Mouse (Mus musculus) effector memory CD4-positive, alpha-beta T cell, adult 7 months (primary cell): ENCODE measurements around the gene Hes7. TPM values are rescaled to one million over a fixed set of nuclear protein-coding genes. Genes with fewer than 3 reads are reported as not detected.

Experiments
- polyA plus RNA-seq: library from polyadenylated mRNA; unstranded; fragments of 100-300 nt; shearing (Covaris generic); gene quantifications from one replicate; pipeline ENCODE4 v1.2.1, GENCODE M21; 2017

The Hes7 gene
- polyA plus RNA-seq = 0.35 TPM

DNA sequence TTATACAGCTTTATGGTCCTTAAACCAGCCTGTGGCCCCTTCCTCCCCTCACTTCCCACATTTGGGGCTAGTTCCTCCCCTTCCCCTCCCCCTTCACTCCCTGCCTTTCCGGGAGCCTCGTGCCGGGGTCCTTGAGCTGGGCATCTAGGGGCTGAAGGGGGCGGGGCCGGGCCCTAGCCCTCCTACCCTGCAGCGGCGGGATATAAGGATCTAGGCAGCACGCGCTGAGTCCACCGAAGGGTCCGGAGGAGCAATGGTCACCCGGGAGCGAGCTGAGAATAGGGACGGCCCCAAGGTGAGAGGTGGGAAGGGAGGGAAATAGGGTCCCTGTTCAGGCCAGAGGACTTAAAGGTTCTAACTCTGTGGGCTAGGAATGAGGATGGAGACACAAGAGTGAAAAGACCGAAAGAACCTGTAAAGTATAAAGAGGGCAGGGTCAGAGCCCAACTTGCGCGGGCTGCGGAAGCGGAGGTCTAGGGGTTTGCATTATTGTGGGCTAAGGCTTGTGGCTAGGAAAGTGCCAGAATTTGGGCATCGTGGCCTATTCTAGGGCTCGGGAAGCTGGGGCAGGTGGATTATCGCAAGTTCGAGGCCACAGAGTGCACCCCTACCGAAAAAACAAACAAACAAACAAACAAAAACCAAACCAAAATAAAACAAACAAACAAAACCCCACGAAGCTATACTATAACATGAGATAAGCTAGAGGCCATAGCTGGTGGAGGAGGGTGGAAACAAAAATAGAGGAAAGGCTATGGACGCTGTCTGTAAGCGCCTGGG is at the start of gene Hes7:
Gene Hes7 (plus strand): TSS at position 184 of the 780 bp plus-strand sequence.

GRCm38 (mm10) chr11:69070590-69071222 is 49.5 kb upstream of the Hes7 start, which contains the start of gene Tmem107:
TSS of gene Tmem107 (plus strand) at chr11:69070806.

GRCm38 (mm10) chr11:69088103-69088855 is 31.9 kb upstream of the Hes7 start, which contains the start of gene Vamp2:
TSS of gene Vamp2 (plus strand) at chr11:69088490.

GRCm38 (mm10) chr11:69094697-69095429 is 25.3 kb upstream of the Hes7 start, which contains the start of gene Per1:
TSS of gene Per1 (plus strand) at chr11:69095217.

DNA sequence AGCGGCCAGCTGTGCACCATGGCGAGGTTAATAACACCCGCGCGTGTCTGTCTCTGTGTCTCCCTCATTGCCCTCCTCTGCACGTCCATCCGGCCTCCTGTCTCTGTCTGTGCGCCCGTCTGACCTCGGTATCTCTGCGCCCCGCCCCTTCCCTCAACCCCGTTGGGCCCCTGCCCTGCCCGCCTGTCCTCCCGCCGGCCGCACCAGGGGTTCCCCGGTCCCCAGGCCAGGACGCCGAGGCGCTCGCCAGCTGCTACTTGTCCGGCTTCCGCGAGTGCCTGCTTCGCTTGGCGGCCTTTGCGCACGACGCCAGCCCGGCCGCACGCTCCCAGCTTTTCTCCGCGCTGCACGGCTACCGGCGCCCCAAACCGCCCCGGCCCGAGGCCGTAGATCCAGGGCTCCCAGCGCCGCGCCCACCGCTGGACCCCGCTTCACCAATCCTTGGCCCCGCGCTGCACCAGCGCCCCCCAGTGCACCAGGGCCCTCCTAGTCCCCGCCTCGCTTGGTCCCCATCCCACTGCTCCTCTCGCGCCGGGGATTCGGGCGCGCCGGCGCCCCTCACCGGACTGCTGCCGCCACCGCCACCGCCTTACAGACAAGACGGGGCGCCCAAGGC is 2.2 kb downstream of the Hes7 start, which contains the start of gene 9130213A22Rik:
Gene 9130213A22Rik (minus strand): TSS at position 254 of the 616 bp plus-strand sequence.

GRCm38 (mm10) chr11:69125852-69125918 is 5.5 kb downstream of the Hes7 start, which contains the start of gene Aloxe3:
TSS of gene Aloxe3 (plus strand) at chr11:69125896.

GRCm38 (mm10) chr11:69156800-69157199 is 36.6 kb downstream of the Hes7 start, which contains the start of gene Alox12b:
TSS of gene Alox12b (plus strand) at chr11:69156989.

Other genes with a start within 250 kb of the Hes7 start
- 155 TPM for gene Ndel1, start 248.5 kb upstream of the Hes7 start, polyA plus RNA-seq
- gene Rnf222, start 231.9 kb upstream of the Hes7 start, polyA plus RNA-seq = not detected
- gene Rpl26, start 218.8 kb upstream of the Hes7 start, polyA plus RNA-seq = 791 TPM
- 0.48 TPM for gene Odf4, start 193.3 kb upstream of the Hes7 start, polyA plus RNA-seq
- gene Arhgef15, start 162.9 kb upstream of the Hes7 start, polyA plus RNA-seq = 0.24 TPM
- 4.6 TPM for gene Slc25a35, start 152.3 kb upstream of the Hes7 start, polyA plus RNA-seq
- 3.6 TPM for gene Rangrf, start 145.2 kb upstream of the Hes7 start, polyA plus RNA-seq
- gene Pfas, start 111.9 kb upstream of the Hes7 start, polyA plus RNA-seq = 1.8 TPM
- 15.3 TPM for gene Ctc1, start 104.5 kb upstream of the Hes7 start, polyA plus RNA-seq
- 2.2 TPM for gene Aurkb, start 74.8 kb upstream of the Hes7 start, polyA plus RNA-seq
- gene Borcs6, start 60.7 kb upstream of the Hes7 start, polyA plus RNA-seq = 5.9 TPM
- gene Tmem107, start 49.6 kb upstream of the Hes7 start, polyA plus RNA-seq = 13.6 TPM
- 250 TPM for gene Vamp2, start 31.9 kb upstream of the Hes7 start, polyA plus RNA-seq
- gene Per1, start 25.2 kb upstream of the Hes7 start, polyA plus RNA-seq = 81.1 TPM
- 0.63 TPM for gene 9130213A22Rik, start 2.2 kb downstream of the Hes7 start, polyA plus RNA-seq
- 0.69 TPM for gene Aloxe3, start 5.5 kb downstream of the Hes7 start, polyA plus RNA-seq
- not detected for gene Alox12b, start 36.6 kb downstream of the Hes7 start, polyA plus RNA-seq
- 0.57 TPM for gene Alox8, start 77.4 kb downstream of the Hes7 start, polyA plus RNA-seq
- gene Gucy2e, start 116.6 kb downstream of the Hes7 start, polyA plus RNA-seq = 0.10 TPM
- 9.9 TPM for gene Cntrob, start 203.4 kb downstream of the Hes7 start, polyA plus RNA-seq
- gene Trappc1, start 203.6 kb downstream of the Hes7 start, polyA plus RNA-seq = 43.0 TPM
- 0.65 TPM for gene Kcnab3, start 205.9 kb downstream of the Hes7 start, polyA plus RNA-seq
- 2.2 TPM for gene Rnf227, start 220.1 kb downstream of the Hes7 start, polyA plus RNA-seq
- gene Chd3, start 249.0 kb downstream of the Hes7 start, polyA plus RNA-seq = 65.5 TPM